Mouse (Mus musculus): ENCODE measurements at regions not wholly inside any gene's neighbourhood (a gene's known extent, or its start where the extent isn't known, plus 50 kb on each side); places are given as distances from the start of the nearest gene placed in this dataset.

DNA sequence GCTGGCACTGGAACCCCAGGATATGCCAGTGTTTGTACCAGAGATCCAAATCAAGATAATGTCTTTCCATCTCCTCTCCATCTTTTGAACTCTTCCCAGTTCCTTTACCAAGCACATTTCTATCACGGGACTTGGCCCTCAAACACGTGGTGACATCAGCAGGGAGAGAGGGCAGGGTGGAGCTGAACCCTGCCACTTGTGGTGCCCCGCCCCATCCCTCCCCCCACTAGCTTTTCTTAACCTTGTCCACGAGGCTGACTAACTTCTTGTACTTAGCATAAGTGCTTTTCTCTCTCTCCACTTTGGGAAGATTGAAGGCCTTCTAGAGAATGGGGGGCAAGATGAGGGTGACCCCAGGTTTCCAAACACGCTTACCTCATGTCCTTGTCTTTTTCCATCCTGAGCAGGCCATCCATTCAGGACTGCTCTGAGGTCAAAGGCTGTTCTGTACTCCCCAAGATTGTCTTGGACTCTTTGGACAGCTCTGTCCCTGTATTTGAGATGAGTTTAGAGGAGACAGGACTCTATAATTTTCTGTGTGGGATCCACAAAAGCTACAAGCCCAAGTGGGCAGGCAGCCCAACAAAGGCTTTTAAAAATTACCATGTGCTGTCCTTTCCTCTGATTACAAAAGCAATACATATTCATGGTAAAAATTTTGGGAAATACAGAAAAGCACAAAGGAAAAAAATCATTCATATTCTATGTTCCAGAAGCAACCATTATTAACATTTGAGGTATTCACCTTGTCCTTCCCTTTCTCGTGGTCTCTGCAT lies 192.7 kb upstream of the 4931429L15Rik start:
- DNase-seq (ENCODE audit: low spot score), result no peak

DNA sequence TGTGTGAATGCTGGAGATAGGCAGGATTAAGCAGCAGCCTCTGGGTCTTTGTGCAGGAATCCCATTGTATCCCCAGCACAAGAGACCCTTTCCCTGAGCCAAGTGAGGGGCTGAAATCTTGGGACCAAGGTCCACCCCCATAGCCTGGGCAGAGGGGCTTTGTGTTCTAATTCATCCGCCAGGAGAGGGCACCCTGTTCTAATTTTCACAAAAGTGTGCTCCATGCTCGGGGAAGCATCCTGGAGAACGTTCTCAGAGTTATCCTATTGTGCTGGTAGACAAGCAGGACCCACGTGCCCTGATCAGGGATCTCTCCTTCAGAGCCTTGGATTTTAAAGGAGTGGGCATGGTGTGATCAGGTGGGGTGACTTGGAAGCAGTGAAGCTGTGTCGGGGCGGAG lies 191.5 kb upstream of the 4931429L15Rik start:
- DNase-seq (ENCODE audit: low spot score), result no peak

DNA sequence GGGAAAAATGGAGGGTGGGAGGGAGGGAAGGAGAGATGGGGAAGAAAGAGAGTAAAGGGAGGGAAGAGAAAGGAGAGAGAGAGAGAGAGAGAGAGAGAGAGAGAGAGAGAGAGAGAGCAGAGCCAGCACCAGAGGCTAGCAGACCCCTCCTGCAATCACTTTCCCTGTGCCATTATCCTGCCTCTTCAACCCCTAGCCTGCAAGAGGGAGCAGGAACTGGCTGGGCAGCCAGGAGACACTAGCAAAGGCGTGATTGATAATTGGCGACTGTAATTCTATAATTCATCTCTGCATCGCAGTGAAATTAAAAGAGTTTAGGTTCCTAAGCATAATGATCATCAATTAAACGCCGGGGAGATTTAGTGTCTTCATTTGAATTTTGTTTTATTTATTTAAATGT lies 190.1 kb upstream of the 4931429L15Rik start:
- no peak for DNase-seq (ENCODE audit: low spot score)

DNA sequence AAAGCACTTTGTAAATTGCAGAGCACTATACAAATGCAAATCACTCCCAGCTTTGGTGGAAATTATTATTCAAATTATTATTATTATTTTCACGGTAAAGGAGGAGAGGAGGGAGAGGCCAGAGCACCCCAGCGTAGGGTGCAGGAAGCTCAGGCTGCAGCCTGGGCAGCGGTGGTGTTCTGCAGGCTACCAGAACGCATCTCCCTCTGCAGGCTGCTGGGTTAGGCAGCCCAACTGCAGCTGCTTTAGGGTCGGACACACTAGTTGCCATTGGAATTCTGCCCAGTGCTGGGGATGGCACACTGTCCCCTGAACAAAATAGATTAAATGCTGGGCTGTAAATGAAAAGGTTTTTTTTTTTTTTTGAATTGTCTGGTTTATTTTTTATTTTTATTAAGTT lies 189.7 kb upstream of the 4931429L15Rik start:
- no peak for DNase-seq (ENCODE audit: low spot score)

DNA sequence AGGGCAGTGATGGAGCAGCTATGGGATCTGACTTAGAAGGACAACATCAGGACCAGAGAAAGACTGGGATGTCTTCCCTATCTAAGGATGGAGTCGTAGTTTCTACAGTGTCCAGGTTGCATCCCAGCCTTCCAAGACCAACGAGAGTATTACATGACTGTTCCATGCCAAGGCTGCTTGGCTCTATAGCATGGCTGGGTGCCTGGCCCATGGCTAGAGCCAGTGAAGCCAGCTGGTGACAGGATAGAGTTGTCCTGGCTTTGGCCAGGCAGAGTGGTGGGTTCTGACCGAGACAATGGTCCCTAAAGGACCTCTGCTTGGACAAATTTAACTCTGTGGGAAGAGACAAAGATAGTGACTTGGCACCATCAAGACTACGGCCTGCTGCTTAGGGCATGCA lies 187.2 kb upstream of the 4931429L15Rik start:
- no peak for DNase-seq (ENCODE audit: low spot score)

DNA sequence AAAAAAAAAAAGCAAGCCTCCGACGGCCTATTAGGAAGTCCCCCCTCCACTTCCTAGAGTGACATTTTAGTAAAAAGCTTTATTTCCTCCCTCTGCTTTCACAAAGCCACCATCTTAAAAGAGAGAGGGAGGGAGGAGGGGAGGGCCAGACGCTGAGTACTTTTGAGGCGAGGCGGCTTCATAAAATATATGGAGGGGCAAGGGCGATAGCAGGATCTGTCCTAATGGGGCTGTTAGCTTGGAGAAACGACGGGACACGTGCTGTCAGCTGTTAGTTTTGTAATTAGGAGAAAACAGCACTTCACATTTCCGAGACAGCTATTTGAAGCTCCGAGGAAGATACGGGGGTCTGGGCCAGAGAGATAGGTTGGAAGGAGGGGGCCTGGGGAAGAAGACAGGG lies 184.8 kb upstream of the 4931429L15Rik start:
- no peak for DNase-seq (ENCODE audit: low spot score)

DNA sequence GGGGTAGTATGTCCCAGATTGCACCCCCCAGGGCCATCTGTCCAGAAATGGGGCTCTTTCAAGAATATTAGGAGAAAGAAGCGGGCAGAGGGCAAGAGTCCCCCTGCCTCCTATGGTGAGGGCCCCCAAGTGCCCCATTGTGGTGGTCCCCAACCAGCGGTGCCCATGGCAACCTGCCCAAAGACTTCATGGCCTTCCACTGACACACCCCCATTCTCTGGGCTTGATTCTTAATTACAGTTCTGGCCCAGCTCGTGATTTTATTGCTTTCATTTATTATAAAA lies 184.3 kb upstream of the 4931429L15Rik start:
- DNase-seq (ENCODE audit: low spot score), result no peak

DNA sequence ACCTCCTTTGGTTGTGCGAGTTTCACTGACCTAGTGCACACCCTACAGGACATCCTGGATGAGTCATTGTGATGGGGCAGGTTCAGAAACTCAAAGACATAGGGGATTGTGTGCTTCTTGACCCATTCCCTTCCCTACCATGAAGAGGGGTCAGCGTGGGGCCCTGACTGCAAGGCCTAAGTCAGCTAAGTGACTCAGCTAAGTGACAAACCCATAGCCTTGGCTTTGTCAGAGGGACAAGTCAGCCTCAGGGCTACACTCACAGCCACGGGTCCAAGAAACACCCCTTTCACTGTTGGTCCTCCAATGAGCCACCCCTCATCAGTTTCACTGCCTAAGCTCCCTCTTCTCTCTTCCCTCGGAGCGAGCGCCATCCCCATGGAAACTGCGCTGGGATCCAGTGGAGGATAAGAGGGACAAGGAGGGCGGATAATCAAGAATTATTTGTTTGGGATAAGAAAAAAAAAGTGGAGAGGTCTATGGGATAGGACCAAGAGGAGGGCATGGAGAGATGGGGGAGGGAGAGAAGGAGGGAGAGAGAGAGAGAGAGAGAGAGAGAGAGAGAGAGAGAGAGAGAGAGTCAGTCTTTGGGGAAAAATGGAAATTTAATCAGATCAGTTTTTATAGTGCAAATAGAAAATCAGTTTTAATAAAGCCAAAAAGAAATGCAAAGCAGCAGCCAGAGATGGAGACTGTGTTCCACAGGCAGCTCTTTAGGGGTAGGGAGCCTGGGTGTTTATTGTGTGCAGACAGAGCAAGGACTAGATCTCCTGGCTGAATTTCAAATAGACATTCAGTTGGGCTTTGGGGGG lies 183.7 kb upstream of the 4931429L15Rik start:
- no peak for DNase-seq (ENCODE audit: low spot score)

DNA sequence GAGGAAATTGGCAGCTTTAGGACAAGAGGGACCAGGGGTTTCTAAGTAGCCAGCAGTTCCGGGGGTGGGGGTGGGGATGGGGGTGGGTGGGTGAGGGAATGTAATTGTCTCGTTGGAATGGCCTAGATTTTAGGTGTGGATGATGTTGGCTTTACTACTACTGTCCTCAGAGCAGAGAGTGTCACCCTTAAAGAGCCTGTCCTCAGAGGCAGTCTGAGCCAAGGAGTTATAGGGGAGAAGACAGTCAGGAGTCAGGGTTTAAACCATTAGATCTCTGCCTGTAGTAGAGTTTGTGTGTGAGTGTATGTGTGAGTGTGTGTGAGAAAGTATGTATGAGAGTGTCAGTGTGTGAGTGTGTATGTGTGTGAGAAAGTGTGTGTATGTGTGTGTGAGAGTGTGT lies 179.6 kb upstream of the 4931429L15Rik start:
- no peak for DNase-seq (ENCODE audit: low spot score)

DNA sequence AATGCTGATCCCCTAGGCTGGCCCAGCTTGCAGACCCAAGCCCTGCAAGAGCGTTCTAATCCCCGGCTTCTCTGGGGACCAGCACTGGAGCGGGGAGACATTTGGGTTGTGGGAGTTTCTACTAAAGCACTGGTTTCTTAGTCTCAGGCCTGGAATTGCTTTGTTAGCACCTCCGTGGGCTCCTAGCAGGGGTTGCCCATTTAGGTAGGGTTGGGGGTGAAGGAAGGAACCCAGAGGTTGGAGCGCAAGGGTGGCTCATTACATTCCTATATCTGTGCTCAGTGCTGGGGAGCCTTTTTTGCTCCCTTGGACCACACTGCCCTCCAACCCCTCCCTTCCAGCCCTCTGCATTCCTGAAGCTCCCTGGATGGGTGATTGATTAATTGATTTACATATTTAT lies 179.1 kb upstream of the 4931429L15Rik start:
- DNase-seq (ENCODE audit: low spot score), result no peak

DNA sequence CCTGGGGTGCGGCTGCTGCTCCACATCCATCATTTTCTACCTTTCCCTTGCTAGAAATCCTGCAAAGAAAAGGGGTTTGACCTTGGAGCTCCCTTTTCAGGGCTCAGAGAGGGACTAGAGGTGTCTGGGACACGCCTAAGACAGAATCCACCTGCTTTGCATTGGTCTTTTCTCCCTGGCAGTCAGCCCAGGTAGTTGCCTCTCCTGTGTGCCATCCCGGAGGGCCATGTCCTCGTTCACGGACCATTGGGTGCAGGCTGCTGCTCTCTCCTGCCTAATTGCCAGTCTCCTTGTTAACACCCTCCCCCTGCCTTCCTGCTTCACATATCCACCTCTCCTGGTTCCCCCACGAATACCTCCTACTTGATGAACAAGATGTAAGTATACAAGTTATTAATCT lies 175.5 kb upstream of the 4931429L15Rik start:
- DNase-seq (ENCODE audit: low spot score), result no peak

DNA sequence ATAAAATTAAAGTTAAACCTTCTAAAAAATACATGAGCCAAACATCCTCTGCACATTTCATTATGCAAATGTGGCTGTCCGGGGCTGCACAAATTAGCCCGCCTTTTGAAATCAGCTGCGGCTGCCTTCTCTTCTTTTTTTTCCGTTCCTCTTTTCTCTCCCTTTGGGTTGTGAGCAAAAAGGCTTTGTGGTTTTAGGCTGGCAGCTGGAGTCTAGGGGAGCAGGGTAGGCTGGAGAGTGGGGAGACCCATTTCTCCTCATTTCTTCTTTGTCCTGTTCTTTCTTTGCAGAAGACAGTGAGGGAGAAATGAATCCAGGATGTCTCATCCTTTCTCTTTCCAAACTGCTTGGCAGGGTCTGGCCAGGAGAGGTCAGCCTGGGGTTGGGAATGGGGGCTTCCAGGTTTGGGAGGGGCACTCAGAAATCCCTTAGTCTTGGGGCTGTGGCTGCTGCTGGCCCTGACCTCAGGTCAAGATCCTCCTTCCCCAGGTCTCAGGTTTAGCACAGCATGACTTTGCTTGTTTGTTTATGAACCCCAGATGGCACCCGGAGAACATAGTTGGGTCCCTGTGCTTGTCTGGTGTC lies 163.2 kb upstream of the 4931429L15Rik start:
- no peak for DNase-seq (ENCODE audit: low spot score)

DNA sequence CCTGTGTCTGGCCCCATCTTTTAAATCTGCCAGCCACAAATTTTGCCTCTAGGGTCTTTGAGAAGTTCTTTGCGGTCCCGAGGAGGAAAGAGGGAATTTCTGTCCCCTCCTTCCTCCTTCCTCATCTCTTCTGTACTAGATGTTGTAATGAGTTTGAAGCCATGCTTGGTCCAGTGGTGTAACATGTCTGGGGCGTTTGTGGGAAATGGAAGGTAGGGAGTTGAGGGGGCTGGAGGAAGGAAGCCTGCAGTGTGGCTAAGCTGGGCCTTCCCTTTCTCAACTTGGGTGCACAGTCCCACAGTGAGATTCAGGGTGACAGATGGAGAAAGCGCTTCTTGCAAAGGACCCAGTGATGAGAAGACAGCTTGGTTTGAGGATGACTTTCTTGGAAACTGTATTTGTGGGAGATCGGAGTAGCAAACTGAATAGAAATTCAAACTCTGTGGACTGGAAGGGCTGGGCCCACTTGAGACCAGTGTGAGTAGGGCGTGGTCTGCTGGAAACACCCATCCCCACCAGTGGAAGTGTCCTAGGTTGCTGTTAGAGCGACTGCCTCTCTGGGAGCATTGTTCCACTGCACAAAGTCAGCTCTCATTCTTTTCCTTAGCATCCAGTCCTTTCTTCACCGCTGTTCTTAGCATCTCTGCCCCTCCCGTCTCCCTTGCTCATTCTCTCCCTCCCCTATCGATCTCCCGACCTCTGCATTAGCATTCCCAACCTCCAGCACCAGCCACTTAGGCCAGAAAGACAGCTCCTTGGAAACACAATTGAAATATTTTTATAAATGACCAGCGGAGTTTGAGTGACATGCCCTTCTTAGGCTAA lies 162.5 kb upstream of the 4931429L15Rik start:
- no peak for DNase-seq (ENCODE audit: low spot score)

DNA sequence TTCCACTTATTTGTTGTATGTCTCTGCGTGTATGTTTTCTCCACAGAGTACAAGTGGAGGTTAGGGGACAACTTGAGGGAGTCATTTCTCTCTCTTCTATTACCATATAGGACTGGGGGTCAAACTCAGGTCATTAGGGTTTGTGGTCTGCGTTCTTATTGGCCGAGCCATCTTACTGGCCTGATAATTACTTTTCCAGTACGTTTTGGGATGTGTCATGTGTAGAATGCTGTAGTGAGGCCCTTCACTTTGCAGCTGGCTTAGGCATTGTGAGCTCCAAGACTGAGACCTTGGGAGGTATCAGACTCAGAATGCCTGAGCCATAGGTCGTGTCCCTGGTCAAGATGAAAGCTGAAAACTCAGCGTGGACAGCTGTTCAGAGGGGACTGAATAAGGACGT lies 161.7 kb upstream of the 4931429L15Rik start:
- DNase-seq (ENCODE audit: low spot score), result no peak

DNA sequence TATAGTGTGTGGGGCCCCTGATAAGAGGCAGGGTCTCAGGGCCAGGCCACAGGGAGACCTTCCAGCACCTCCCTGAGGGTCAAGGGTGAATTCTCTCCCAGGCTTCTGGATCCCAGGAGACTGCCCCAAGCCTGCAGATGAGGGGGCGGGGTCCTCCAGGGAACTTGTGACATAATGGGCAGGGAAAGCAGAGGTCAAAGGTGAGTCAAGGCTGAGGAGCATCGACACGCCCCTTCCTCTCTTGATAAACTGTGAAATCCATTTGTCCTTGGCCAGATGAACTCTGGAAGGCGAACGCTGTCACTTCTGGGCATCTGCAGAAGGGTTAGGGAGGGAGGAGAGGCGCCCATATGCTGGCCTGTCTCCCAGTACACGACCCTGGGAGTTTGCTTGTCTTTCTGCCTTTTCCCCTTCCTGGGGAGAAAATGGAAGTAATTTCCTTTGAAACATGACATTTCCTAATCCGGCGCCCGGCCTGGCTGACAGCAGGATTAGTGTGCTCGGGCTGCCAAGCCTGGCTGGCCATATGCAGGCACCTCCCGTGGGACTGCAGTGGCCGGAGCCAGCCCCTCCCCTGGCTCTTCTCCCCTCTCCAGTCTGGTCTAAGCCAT lies 160.4 kb upstream of the 4931429L15Rik start:
- DNase-seq (ENCODE audit: low spot score), result peak; percentile 61

DNA sequence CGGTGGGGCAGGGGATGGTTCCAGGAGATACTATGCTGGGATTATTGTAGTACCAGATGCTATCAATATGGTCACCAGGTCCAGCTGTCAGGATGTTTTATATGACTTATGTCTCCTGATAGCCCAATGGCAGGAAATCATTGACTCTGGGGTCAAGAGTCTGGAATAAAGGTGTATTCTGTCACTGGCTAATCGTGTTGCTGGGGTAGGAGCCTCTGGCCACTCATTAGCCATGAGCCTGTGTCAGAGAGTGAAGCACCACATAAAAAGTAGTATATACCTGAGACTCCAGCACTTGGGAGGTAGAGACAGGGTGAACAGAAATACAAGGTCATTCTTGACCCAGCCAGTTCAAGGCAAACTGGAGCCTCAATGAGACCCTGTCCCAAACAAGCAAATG lies 158.8 kb upstream of the 4931429L15Rik start:
- no peak for DNase-seq (ENCODE audit: low spot score)

DNA sequence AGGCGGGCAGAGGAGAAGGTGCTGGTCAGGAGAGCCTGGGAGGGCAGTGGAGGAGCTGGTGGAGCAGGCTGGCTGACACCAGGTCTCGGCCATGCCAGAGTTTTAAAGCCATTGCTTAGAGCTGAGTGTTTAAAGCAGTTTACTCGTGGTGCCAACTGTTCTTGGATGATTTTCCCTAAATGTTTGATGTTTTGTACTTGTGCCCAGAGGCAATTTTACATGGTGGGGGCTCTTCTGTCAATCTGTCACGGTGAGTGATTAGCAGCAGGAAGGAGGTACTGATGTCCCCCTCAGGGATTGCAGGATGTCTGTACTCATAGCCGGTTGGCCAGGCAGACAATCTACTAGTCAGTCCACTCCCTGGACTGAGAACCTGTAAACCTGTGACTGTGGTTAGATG lies 156.7 kb upstream of the 4931429L15Rik start:
- no peak for DNase-seq (ENCODE audit: low spot score)

DNA sequence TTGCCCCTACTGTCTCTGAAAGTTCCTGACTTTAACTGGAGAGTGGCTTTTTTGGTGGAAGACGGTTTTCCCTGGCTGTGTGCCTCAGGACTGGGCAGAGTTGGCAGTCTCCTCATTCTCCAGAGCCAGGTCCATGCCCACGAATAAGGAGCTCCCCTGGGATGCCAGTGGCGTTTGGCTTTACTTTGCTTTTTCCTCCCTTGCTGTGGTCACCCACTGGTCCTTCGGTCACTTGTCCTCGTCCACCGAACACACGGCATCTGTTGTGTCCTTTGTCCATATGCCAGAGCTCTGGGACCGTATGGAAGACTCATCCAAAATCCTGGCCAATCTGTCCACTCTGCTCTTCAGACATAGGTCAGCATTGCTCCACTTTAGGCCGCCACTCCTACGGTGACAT lies 153.9 kb upstream of the 4931429L15Rik start:
- DNase-seq (ENCODE audit: low spot score), result no peak

DNA sequence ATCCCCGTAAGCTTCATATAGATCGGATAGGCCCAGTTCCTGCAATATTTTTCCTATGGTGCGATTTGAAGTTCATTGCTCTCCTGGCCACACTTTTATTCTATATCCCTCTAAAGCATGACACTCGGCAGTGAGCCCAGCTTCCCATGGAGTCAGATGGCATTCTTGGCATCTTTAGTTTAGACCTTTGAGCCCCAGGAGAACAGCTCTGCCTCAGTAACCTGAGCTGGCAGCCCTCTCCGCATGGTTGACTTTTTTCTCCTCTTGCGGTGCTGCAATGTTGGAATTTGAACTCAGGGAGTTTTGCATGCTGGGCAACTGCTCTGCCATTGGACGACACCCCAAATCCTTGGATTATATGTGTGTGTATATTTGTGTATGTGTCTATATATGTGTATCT lies 149.7 kb upstream of the 4931429L15Rik start:
- no peak for DNase-seq (ENCODE audit: low spot score)

DNA sequence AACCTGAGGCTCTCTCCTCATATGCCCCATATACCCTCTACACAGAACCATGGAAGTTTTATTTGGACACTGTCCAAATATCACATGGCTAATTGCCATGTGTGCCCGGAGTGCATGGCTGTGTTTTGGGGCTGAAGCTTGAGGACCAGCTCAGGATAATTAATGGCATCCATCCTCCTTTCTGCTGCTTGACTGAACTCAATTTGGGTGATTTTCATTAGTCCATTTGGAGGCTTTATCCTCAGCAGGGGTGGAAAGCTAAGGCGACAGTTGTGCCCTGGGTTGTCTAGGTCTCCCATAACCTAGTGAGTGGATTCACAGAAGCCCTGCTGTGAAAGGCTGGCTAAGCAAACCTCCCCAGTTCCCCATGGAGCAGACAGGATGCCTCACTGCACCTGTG lies 148.5 kb upstream of the 4931429L15Rik start:
- no peak for DNase-seq (ENCODE audit: low spot score)

DNA sequence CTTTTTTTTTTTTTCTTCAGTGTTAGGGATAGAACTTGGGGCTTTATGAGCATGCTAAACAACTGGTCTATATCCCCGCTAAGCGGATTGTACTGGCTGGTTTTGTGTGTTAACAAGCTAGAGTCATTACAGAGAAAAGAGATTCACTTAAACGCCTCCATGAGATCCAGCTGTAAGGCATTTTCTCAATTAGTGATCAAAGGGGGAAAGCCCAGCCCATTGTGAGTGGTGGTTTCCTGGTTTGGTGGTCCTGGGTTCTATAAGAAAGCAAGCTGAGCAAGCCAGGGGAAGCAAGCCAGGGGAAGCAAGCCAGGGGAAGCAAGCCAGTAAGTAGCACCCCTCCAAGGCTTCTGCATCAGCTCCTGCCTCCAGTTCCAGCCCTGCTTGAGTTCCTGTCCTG lies 147.9 kb upstream of the 4931429L15Rik start:
- no peak for DNase-seq (ENCODE audit: low spot score)

DNA sequence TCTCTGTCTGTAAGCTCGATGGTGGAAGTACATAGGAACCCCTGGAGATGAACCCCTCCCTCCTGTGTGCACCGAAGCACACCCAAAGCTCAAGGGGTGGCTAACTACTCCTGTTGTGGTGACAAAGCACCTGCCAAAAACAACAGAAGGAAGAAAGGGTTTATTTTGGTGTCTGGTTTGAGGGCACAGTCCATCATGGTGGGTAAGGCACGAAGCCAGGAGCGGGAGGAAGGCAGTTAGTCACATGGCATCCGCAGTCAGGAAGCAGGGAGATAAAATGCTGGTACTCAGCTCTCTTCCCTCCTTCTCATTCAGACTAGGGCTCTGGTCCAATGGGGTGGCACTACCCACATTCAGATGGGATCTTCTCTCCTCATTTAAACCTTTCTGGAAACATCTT lies 142.9 kb upstream of the 4931429L15Rik start:
- DNase-seq (ENCODE audit: low spot score), result no peak
